In genomic region chr7:45002440-45002839, GRCm38 (mm10) we compare ENCODE assay signal across 21 mouse cellular contexts. TPM values are rescaled to one million over a fixed set of nuclear protein-coding genes. Genes with fewer than 3 reads are reported as not detected.
A peak's percentile ranks its signal among the peaks of the same experiment; 100 is the strongest.
DNase-seq lines count a peak whose midpoint lies in the region; ATAC-seq lines count a peak whose summit lies in the region.
"Had no signal": no experiment of that assay in that cellular context is flagged by ENCODE, and none has a peak within 500 bp of the region (broad histone marks: within the 10 kb centered on the region; RNA-seq: fewer than 3 reads in every experiment).

No protein-coding gene starts in this region.

- WGBS in hindbrain, embryonic 12.5 days, result 87% methylated on average over 7 of the region's 7 CpGs
- 88% methylated on average over 7 of the region's 7 CpGs for WGBS in hindbrain, embryonic 16.5 days

- no peak for ATAC-seq in hindbrain, embryonic 12.5 days (ENCODE audit: low FRiP score)
- no peak for ATAC-seq in hindbrain, embryonic 16.5 days
- ATAC-seq: forebrain, embryonic 15.5 days; lung, postnatal 0 days; midbrain, embryonic 15.5 days had no signal

- H3K36me3 ChIP-seq in hindbrain, embryonic 12.5 days, result peaks cover 80% of the 10 kb centered on the region
- peaks cover 61% of the 10 kb centered on the region for H3K36me3 ChIP-seq in hindbrain, embryonic 16.5 days (ENCODE audit: control insufficient read depth, insufficient read depth, low read length)

- no peak overlapping the region for H3K4me3 ChIP-seq in hindbrain, embryonic 12.5 days
- no peak overlapping the region for H3K4me3 ChIP-seq in hindbrain, embryonic 16.5 days (ENCODE audit: low read length)
- H3K4me3 ChIP-seq: embryonic facial prominence, embryonic 12.5 days; forebrain, embryonic 15.5 days; heart, adult 2 months; midbrain, embryonic 15.5 days had no signal

- DNase-seq in cerebellum, adult 11-12 months, result peak; percentile 40
- no peak for DNase-seq in cerebellum, postnatal 4 days (ENCODE audit: low spot score in 2 of 2)
- peak; percentile 62 for DNase-seq in 416B (ENCODE audit: low read depth)
- DNase-seq in adrenal gland, postnatal 25 days, result peak; percentile 62
- DNase-seq in thymus, postnatal 10 days (ENCODE audit: low spot score in 2 of 2), result no peak
- no peak for DNase-seq in kidney, adult 9 months
- DNase-seq: gastrocnemius, postnatal 25 days; heart, adult 2 months; kidney, adult 11 months; left cerebral cortex, postnatal 4 days; liver; right cerebral cortex, postnatal 4 days; thymus, postnatal 25 days had no signal

- no peaks in the 10 kb centered on the region for H3K27me3 ChIP-seq in hindbrain, embryonic 12.5 days
- H3K27me3 ChIP-seq in hindbrain, embryonic 16.5 days (replicated peaks; ENCODE audit: control insufficient read depth, insufficient read depth, low read length), result no peaks in the 10 kb centered on the region
- H3K27me3 ChIP-seq: embryonic facial prominence, embryonic 12.5 days; forebrain, embryonic 15.5 days; midbrain, embryonic 15.5 days had no signal

- 0 out of 2 replicates have a peak overlapping the region, but pooled peaks have one; percentile 23 for H3K27ac ChIP-seq in hindbrain, embryonic 12.5 days
- no peak overlapping the region for H3K27ac ChIP-seq in hindbrain, embryonic 16.5 days (ENCODE audit: low read depth, low read length)
- H3K27ac ChIP-seq: embryonic facial prominence, embryonic 12.5 days; forebrain, embryonic 15.5 days; heart, adult 2 months; kidney, postnatal 0 days; midbrain, embryonic 15.5 days; stomach, postnatal 0 days had no signal

- H3K9ac ChIP-seq in hindbrain, embryonic 12.5 days, result no peak overlapping the region
- no peak overlapping the region for H3K9ac ChIP-seq in hindbrain, embryonic 16.5 days (ENCODE audit: low read depth, low read length)
- H3K9ac ChIP-seq: embryonic facial prominence, embryonic 12.5 days; forebrain, embryonic 15.5 days; midbrain, embryonic 15.5 days had no signal

- H3K9me3 ChIP-seq in hindbrain, embryonic 12.5 days (replicated peaks), result no peaks in the 10 kb centered on the region
- H3K9me3 ChIP-seq in hindbrain, embryonic 16.5 days (ENCODE audit: control insufficient read depth, low read length), result no peaks in the 10 kb centered on the region
- H3K9me3 ChIP-seq: embryonic facial prominence, embryonic 12.5 days; forebrain, embryonic 15.5 days; midbrain, embryonic 15.5 days had no signal

- H3K4me2 ChIP-seq in hindbrain, embryonic 12.5 days (replicated peaks), result no peak overlapping the region
- no peak overlapping the region for H3K4me2 ChIP-seq in hindbrain, embryonic 16.5 days (ENCODE audit: low read length)
- H3K4me2 ChIP-seq: embryonic facial prominence, embryonic 12.5 days; forebrain, embryonic 15.5 days; midbrain, embryonic 15.5 days had no signal

- peaks cover 17% of the 10 kb centered on the region for H3K4me1 ChIP-seq in hindbrain, embryonic 12.5 days
- peaks cover 13% of the 10 kb centered on the region for H3K4me1 ChIP-seq in hindbrain, embryonic 16.5 days (ENCODE audit: control insufficient read depth, insufficient read depth, low read depth, low read length)

RNA-seq across cellular contexts. Expression of gene Bcl2l12, which starts 3.9 kb away (rescaled TPM):
- 46.7 and 46.8 TPM in 2 replicates for polyA plus RNA-seq in hindbrain, embryonic 12.5 days (2016; fragmentation: Nextera tagmentation; extraction: Ambion mirVana)
- polyA plus RNA-seq in hindbrain, embryonic 16.5 days (2015; fragmentation: Nextera tagmentation; extraction: Ambion mirVana), result 10.2 and 15.7 TPM in 2 replicates
- 18.7 and 24.4 TPM in 2 replicates for total RNA-seq in adrenal gland, postnatal 25 days (2021)

RNA-seq across cellular contexts. Expression of gene Irf3, which starts 5.0 kb away (rescaled TPM):
- polyA plus RNA-seq in hindbrain, embryonic 12.5 days (2016; fragmentation: Nextera tagmentation; extraction: Ambion mirVana), result 62.7 and 74.3 TPM in 2 replicates
- polyA plus RNA-seq in hindbrain, embryonic 16.5 days (2015; fragmentation: Nextera tagmentation; extraction: Ambion mirVana), result 63.5 and 65.4 TPM in 2 replicates
- total RNA-seq in adrenal gland, postnatal 25 days (2021), result 138 and 151 TPM in 2 replicates

RNA-seq across cellular contexts. Expression of gene Scaf1, which starts 13.7 kb away (rescaled TPM):
- polyA plus RNA-seq in hindbrain, embryonic 12.5 days (2016; fragmentation: Nextera tagmentation; extraction: Ambion mirVana), result 50.6 and 52.4 TPM in 2 replicates
- 38.6 and 47.1 TPM in 2 replicates for polyA plus RNA-seq in hindbrain, embryonic 16.5 days (2015; fragmentation: Nextera tagmentation; extraction: Ambion mirVana)
- total RNA-seq in adrenal gland, postnatal 25 days (2021), result 86.4 and 99.4 TPM in 2 replicates

RNA-seq across cellular contexts. Expression of gene Rras, which starts 15.3 kb away (rescaled TPM):
- polyA plus RNA-seq in hindbrain, embryonic 12.5 days (2016; fragmentation: Nextera tagmentation; extraction: Ambion mirVana), result 22.6 and 23.2 TPM in 2 replicates
- polyA plus RNA-seq in hindbrain, embryonic 16.5 days (2015; fragmentation: Nextera tagmentation; extraction: Ambion mirVana), result 13.1 and 16.7 TPM in 2 replicates
- total RNA-seq in adrenal gland, postnatal 25 days (2021), result 94.0 and 102 TPM in 2 replicates

RNA-seq across cellular contexts. Expression of gene Prmt1, which starts 16.1 kb away (rescaled TPM):
- 551 and 566 TPM in 2 replicates for polyA plus RNA-seq in hindbrain, embryonic 12.5 days (2016; fragmentation: Nextera tagmentation; extraction: Ambion mirVana)
- 629 and 637 TPM in 2 replicates for polyA plus RNA-seq in hindbrain, embryonic 16.5 days (2015; fragmentation: Nextera tagmentation; extraction: Ambion mirVana)
- 177 and 221 TPM in 2 replicates for total RNA-seq in adrenal gland, postnatal 25 days (2021)

Comparison
In these comparisons a context has a peak if more than half of its experiments do, and no peak if none do; other contexts are left out.
1. DNase-seq: peak in cerebellum, adult 11-12 months (single experiment), 416B (single experiment) and adrenal gland, postnatal 25 days (single experiment); none in cerebellum, postnatal 4 days (0 of 2), thymus, postnatal 10 days (0 of 2) and kidney, adult 9 months (single experiment).